Mouse (Mus musculus): ENCODE measurements around the gene Gfpt1. TPM values are rescaled to one million over a fixed set of nuclear protein-coding genes. Genes with fewer than 3 reads are reported as not detected.

The Gfpt1 gene
- polyA plus RNA-seq, 1 experiment from 2014 or later: 31.9 TPM

DNA sequence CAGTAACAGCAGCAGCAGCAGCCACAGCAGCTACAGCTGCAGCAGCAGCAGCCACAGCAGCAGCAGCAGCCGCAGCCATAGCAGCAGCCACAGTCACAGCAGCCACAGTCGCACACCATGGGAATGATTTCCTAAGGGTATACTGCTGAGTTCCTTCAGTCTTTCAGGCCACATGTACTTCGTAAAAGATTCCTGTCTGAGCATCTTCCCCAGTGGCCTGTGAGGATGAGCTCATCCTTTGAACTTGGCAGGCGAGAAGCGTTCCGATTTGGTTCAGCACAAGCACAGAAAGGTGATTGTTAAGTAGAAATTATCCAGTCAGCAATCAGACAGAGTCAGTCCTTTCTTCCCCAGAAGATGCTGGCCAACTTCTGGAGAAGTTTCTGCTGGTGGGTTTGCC is 69.5 kb downstream of the Gfpt1 start:
- Histone ChIP-seq H3K27me3 (ENCODE audit: control insufficient read depth, insufficient read depth, low read length) (no peaks in the 10 kb centered on the region), H3K4me1 (ENCODE audit: control insufficient read depth, insufficient read depth, low read length) (no peaks in the 10 kb centered on the region), H3K36me3 (ENCODE audit: control insufficient read depth, insufficient read depth, low read length) (no peaks in the 10 kb centered on the region), H3K9ac (replicated peaks; ENCODE audit: low read depth, low read length) (no peak overlapping the region), H3K4me3 (ENCODE audit: low read depth, low read length) (no peak overlapping the region), H3K27ac (ENCODE audit: low read length) (no peak overlapping the region), H3K4me2 (replicated peaks; ENCODE audit: low read depth, low read length) (no peak overlapping the region), H3K9me3 (ENCODE audit: control insufficient read depth, low read depth, low read length) (no peaks in the 10 kb centered on the region)
- ATAC-seq (ENCODE audit: insufficient number of reproducible peaks, insufficient read depth, low FRiP score, low read depth): no peak
- WGBS: 74% methylated on average over 6 of the region's 6 CpGs

DNA sequence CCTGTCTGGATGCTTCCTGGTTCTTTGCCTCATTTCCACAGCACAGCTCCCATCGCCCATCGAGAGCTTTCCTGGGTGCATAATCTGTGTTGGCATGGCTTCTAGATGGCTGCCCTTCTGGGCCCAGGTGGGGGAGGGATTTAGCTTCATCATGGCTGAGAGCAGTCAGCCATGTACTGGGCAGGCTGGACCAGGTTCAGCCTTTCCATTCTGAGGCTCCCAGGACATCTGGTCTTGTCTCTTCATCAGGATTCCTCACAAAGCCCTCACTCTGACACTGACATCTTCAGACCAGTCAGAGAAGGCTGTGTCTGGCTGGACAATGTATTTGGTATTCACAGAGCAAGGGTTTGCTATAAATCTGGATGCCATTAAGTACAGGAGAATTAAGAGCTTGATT is 73.3 kb downstream of the Gfpt1 start:
- Histone ChIP-seq H3K36me3 (ENCODE audit: control insufficient read depth, insufficient read depth, low read length) (no peaks in the 10 kb centered on the region), H3K4me3 (ENCODE audit: low read depth, low read length) (no peak overlapping the region), H3K4me1 (ENCODE audit: control insufficient read depth, insufficient read depth, low read length) (no peaks in the 10 kb centered on the region), H3K9ac (replicated peaks; ENCODE audit: low read depth, low read length) (no peak overlapping the region), H3K9me3 (ENCODE audit: control insufficient read depth, low read depth, low read length) (no peaks in the 10 kb centered on the region; the same call in 1 of the 2 replicates), H3K27ac (ENCODE audit: low read length) (no peak overlapping the region), H3K4me2 (replicated peaks; ENCODE audit: low read depth, low read length) (no peak overlapping the region), H3K27me3 (ENCODE audit: control insufficient read depth, insufficient read depth, low read length) (no peaks in the 10 kb centered on the region)
- WGBS: 76% methylated on average over 2 of the region's 2 CpGs
- ATAC-seq (ENCODE audit: insufficient number of reproducible peaks, insufficient read depth, low FRiP score, low read depth): no peak

GRCm38 (mm10) chr6:87116596-87116995 is 74.0 kb downstream of the Gfpt1 start:
- H3K4me3 ChIP-seq (ENCODE audit: low read depth, low read length): no peak overlapping the region
- no peaks in the 10 kb centered on the region; the same call in 1 of the 2 replicates for H3K9me3 ChIP-seq (ENCODE audit: control insufficient read depth, low read depth, low read length)
- 82% methylated on average over 7 of the region's 7 CpGs for WGBS
- no peak overlapping the region for H3K4me2 ChIP-seq (replicated peaks; ENCODE audit: low read depth, low read length)
- H3K36me3 ChIP-seq (ENCODE audit: control insufficient read depth, insufficient read depth, low read length): no peaks in the 10 kb centered on the region
- H3K27me3 ChIP-seq (ENCODE audit: control insufficient read depth, insufficient read depth, low read length): no peaks in the 10 kb centered on the region
- no peak for ATAC-seq (ENCODE audit: insufficient number of reproducible peaks, insufficient read depth, low FRiP score, low read depth)
- H3K4me1 ChIP-seq (ENCODE audit: control insufficient read depth, insufficient read depth, low read length): no peaks in the 10 kb centered on the region
- H3K27ac ChIP-seq (ENCODE audit: low read length): no peak overlapping the region
- H3K9ac ChIP-seq (replicated peaks; ENCODE audit: low read depth, low read length): no peak overlapping the region

DNA sequence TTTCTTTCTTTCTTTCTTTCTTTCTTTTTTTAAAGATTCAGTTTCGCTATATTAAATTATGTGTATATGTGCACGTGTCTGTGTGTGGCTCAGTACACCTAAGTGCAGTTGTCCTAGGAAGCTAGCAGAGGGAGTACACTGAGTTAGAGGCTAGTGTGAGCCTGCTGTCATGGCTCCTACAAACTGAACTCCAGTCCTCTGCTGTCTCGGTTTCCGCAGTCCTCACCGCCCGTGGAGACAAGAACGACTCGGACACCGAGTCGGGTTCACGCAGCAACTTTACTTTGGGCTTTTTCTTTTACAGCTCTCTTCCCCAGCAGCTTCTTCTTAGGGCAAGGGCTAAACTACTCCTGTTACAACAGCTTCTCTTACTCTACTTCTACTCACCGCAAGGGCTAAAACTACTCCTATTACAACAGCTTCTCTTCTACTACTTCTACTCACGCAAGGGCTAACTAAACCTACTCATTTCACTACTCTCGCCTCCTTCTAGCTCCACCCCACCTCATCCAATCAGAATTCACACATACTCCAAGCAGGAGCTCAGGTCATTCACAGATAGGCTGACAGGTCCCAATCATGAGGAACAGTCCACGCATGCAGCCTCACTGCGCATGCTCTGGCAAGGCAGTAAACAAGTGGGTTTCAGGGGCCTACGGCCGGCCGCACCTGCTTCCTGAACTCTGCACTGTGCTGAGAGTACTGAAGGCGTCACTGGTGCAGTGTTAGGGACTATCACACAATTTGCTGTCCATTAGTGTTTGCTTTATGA is 76.6 kb downstream of the Gfpt1 start:
- ATAC-seq (ENCODE audit: insufficient number of reproducible peaks, insufficient read depth, low FRiP score, low read depth): peak; percentile 74
- Histone ChIP-seq H3K4me3 (ENCODE audit: low read depth, low read length) (no peak overlapping the region), H3K9ac (replicated peaks; ENCODE audit: low read depth, low read length) (no peak overlapping the region), H3K36me3 (ENCODE audit: control insufficient read depth, insufficient read depth, low read length) (no peaks in the 10 kb centered on the region), H3K9me3 (ENCODE audit: control insufficient read depth, low read depth, low read length) (no peaks in the 10 kb centered on the region; the same call in 1 of the 2 replicates), H3K27ac (ENCODE audit: low read length) (peak overlapping the region; percentile 61; the same call in 1 of the 2 replicates), H3K27me3 (ENCODE audit: control insufficient read depth, insufficient read depth, low read length) (no peaks in the 10 kb centered on the region), H3K4me1 (ENCODE audit: control insufficient read depth, insufficient read depth, low read length) (no peaks in the 10 kb centered on the region), H3K4me2 (replicated peaks; ENCODE audit: low read depth, low read length) (no peak overlapping the region)
- 83% methylated on average over 20 of the region's 20 CpGs for WGBS

- 39% methylated on average over 4 of the region's 4 CpGs for WGBS
- no peak overlapping the region for H3K9ac ChIP-seq (replicated peaks; ENCODE audit: low read depth, low read length)
- H3K4me3 ChIP-seq (ENCODE audit: low read depth, low read length): no peak overlapping the region
- H3K27me3 ChIP-seq (ENCODE audit: control insufficient read depth, insufficient read depth, low read length): no peaks in the 10 kb centered on the region
- peak; percentile 46; the same call in 1 of the 2 replicates for ATAC-seq (ENCODE audit: insufficient number of reproducible peaks, insufficient read depth, low FRiP score, low read depth)
- H3K4me2 ChIP-seq (replicated peaks; ENCODE audit: low read depth, low read length): no peak overlapping the region
- no peaks in the 10 kb centered on the region; the same call in 1 of the 2 replicates for H3K9me3 ChIP-seq (ENCODE audit: control insufficient read depth, low read depth, low read length)
- H3K36me3 ChIP-seq (ENCODE audit: control insufficient read depth, insufficient read depth, low read length): no peaks in the 10 kb centered on the region
- no peaks in the 10 kb centered on the region for H3K4me1 ChIP-seq (ENCODE audit: control insufficient read depth, insufficient read depth, low read length)
- H3K27ac ChIP-seq (ENCODE audit: low read length): peak overlapping the region; percentile 61; the same call in 1 of the 2 replicates
These were observed 77.3 kb downstream of the Gfpt1 start for GRCm38 (mm10) chr6:87119975-87120374.

- Histone ChIP-seq H3K4me2 (replicated peaks; ENCODE audit: low read depth, low read length) (no peak overlapping the region), H3K27ac (ENCODE audit: low read length) (no peak overlapping the region), H3K4me1 (ENCODE audit: control insufficient read depth, insufficient read depth, low read length) (no peaks in the 10 kb centered on the region), H3K36me3 (ENCODE audit: control insufficient read depth, insufficient read depth, low read length) (no peaks in the 10 kb centered on the region), H3K9ac (replicated peaks; ENCODE audit: low read depth, low read length) (no peak overlapping the region), H3K4me3 (ENCODE audit: low read depth, low read length) (no peak overlapping the region), H3K9me3 (ENCODE audit: control insufficient read depth, low read depth, low read length) (no peaks in the 10 kb centered on the region; the same call in 1 of the 2 replicates), H3K27me3 (ENCODE audit: control insufficient read depth, insufficient read depth, low read length) (no peaks in the 10 kb centered on the region)
- ATAC-seq (ENCODE audit: insufficient number of reproducible peaks, insufficient read depth, low FRiP score, low read depth): no peak
- 84% methylated on average over 6 of the region's 6 CpGs for WGBS
These were observed 78.0 kb downstream of the Gfpt1 start for GRCm38 (mm10) chr6:87120661-87121060.

- Histone ChIP-seq H3K9me3 (ENCODE audit: control insufficient read depth, low read depth, low read length) (no peaks in the 10 kb centered on the region; the same call in 1 of the 2 replicates), H3K9ac (replicated peaks; ENCODE audit: low read depth, low read length) (no peak overlapping the region), H3K4me2 (replicated peaks; ENCODE audit: low read depth, low read length) (no peak overlapping the region), H3K4me3 (ENCODE audit: low read depth, low read length) (no peak overlapping the region), H3K27ac (ENCODE audit: low read length) (no peak overlapping the region), H3K27me3 (ENCODE audit: control insufficient read depth, insufficient read depth, low read length) (no peaks in the 10 kb centered on the region), H3K4me1 (ENCODE audit: control insufficient read depth, insufficient read depth, low read length) (peaks cover 2% of the 10 kb centered on the region; the same call in 1 of the 2 replicates), H3K36me3 (ENCODE audit: control insufficient read depth, insufficient read depth, low read length) (no peaks in the 10 kb centered on the region)
- no peak for ATAC-seq (ENCODE audit: insufficient number of reproducible peaks, insufficient read depth, low FRiP score, low read depth)
- 62% methylated on average over 7 of the region's 7 CpGs for WGBS
These were observed 79.3 kb downstream of the Gfpt1 start for GRCm38 (mm10) chr6:87121961-87122360.

DNA sequence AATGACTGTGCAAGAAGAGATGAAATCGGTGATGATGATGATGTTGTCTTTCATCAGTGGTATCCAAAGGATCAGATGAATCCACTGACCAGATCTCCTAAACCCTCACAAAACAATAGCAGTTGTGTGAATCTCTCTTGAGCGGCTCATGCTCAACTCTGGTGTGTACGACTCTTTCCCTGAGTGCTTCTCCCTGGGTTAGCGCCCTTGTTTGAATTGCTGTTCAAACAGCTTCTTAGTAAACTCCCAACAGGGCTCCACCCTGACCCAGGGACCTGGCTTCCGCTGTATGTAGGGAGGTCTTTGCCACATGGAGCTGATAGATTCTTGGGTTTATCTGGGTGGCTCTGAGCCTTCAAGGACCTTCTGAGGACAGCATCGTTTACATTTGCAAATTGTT is 80.8 kb downstream of the Gfpt1 start:
- no peak overlapping the region for H3K27ac ChIP-seq (ENCODE audit: low read length)

More for the DNA sequence above, 80.8 kb downstream of the Gfpt1 start:
- Histone ChIP-seq H3K9ac (replicated peaks; ENCODE audit: low read depth, low read length) (no peak overlapping the region), H3K9me3 (ENCODE audit: control insufficient read depth, low read depth, low read length) (no peaks in the 10 kb centered on the region; the same call in 1 of the 2 replicates), H3K36me3 (ENCODE audit: control insufficient read depth, insufficient read depth, low read length) (no peaks in the 10 kb centered on the region), H3K4me1 (ENCODE audit: control insufficient read depth, insufficient read depth, low read length) (peaks cover 7% of the 10 kb centered on the region; the same call in 1 of the 2 replicates), H3K27me3 (ENCODE audit: control insufficient read depth, insufficient read depth, low read length) (no peaks in the 10 kb centered on the region), H3K4me2 (replicated peaks; ENCODE audit: low read depth, low read length) (no peak overlapping the region), H3K4me3 (ENCODE audit: low read depth, low read length) (no peak overlapping the region)
- ATAC-seq (ENCODE audit: insufficient number of reproducible peaks, insufficient read depth, low FRiP score, low read depth): no peak
- 76% methylated on average over 6 of the region's 6 CpGs for WGBS

Data from stomach, embryonic 14.5 days (tissue).